Mouse (Mus musculus) CH12F3 (cell line): ENCODE results near the gene Gck.

Experiments
- in situ Hi-C: fragments of 300-500 bp; cut with MboI; formaldehyde crosslinking; loops from 2 replicates; pipeline ENCODE4 v1.14.3; 2020; ENCODE audit warnings: low sequenced_read_pairs

Gck gene

GRCm38 (mm10) chr11:5879905-5880304 is 70.0 kb downstream of the Gck start:
- in situ Hi-C loops: no loop called here

- in situ Hi-C loops: no loop called here
Observed at GRCm38 (mm10) chr11:5878661-5879060, 71.2 kb downstream of the Gck start.

GRCm38 (mm10) chr11:5877921-5878526 is 71.9 kb downstream of the Gck start, which contains the start of gene Pold2:
TSS of gene Pold2 (minus strand) at chr11:5878292.
- in situ Hi-C loops: no loop called here

DNA sequence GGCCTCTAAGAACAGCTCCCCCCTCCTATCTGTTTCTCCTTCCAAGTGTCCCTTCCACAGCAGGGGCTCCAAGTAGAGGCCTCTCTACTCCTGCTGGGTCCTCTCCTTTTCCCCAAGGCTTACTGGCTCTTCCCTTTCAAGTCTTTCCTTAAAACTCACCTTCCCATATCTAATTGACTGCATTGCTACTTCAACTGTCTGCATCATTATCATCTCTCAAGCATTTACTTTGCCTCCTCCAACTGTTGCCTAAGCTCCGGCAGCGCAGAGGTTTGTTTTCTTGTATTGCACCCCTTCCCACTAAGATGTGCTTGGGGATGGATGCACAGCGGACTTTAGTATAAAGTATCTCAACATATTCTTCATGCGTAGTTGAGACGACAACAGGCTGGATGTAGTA is 72.5 kb downstream of the Gck start:
- in situ Hi-C loops: no loop called here

DNA sequence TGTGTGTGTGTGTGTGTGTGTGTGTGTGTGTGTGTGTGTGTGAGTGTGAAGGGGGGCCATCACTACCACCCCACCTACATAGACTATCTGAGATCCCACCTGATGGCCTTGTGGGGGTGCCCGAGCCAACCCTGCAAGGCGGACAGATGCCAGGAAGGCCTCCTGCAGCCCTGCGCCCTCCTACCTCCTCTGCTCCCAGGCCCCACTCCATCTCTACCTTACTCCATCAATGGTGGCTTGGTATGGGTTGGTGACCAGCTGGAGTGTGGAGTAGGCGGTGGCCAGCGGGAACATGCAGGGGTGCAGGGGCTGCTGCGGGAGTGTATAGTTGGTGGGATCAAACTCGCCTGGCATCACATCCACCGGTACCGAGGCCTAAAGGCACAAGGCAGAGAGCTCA is 76.7 kb downstream of the Gck start:
- in situ Hi-C loops: no loop called here

DNA sequence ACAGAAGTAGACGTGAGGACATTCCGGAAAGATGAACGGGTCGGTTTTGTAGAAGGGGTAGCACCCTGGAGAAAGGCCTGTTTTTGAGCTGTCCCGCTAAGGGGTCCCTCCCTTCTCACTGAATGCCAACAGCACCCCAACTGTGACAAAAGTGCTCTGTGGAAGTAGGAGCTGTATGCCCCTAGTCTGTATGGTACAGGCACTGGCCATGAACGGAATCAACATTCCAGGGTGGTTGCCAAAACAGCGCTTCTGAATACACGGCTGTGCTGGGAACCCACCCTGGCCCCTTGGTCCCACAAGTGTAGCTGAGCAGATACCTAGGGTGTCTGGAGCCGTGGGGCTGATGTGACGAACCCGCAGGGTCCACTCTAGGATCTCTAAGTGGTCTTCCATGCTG is 77.2 kb downstream of the Gck start:
- in situ Hi-C loops: no loop called here

- in situ Hi-C loops: no loop called here
Observed at GRCm38 (mm10) chr11:5870069-5870468, 79.8 kb downstream of the Gck start.

DNA sequence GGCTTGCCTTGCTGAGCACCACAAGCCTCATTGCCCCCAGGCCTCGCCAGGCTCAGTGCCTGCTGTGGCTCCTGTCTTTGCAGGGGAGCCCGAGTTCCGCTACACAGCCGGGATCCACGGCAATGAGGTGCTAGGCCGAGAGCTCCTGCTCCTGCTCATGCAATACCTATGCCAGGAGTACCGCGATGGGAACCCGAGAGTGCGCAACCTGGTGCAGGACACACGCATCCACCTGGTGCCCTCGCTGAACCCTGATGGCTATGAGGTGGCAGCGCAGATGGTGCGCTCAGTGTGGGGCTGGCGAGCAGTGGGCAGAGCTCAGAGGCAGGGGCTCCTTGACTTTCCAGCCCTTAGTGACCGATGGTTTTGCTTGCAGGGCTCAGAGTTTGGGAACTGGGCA is 80.5 kb downstream of the Gck start:
- in situ Hi-C loops: no loop called here

DNA sequence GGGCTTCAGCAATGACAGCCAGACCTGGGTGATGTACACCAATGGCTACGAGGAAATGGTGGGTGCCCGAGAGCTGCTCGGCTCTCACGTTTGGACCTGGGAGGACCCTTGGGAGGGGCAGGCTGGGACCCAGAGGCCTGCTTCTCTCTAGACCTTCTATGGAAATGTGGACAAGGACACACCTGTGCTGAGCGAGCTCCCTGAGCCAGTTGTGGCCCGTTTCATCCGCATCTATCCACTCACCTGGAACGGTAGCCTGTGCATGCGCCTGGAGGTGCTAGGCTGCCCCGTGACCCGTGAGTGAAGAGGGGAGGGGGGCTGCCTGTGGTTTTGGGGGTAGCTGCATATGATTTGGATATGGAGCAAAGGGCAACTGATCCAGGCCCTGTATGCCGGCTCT is 81.6 kb downstream of the Gck start:
- in situ Hi-C loops: no loop called here

DNA sequence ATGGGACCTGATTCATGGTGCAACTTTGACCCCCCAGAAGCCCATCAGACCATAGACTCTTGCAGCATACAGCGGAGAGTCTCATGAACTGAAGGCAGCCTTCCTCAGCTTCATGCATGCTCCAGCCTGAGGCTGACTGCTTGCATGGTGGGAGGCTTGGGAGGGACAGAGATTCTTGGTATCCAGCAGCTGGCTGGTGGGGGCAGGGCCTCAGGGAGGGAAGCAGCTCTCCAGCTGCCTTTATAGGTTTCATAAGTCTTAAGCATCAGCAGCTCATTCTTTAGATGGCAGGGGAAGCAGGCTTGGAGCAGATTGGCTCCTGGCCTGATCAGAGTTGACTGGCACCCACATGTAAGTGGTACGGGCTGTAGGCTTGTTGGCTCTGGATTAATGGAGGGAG is 82.7 kb downstream of the Gck start:
- in situ Hi-C loops: no loop called here

GRCm38 (mm10) chr11:5862394-5863105 is 87.3 kb downstream of the Gck start:
- in situ Hi-C loops: no loop called here

- in situ Hi-C loops: no loop called here
Observed at GRCm38 (mm10) chr11:5861678-5862393, 88.0 kb downstream of the Gck start, which contains the start of gene Aebp1. TSS of gene Aebp1 (plus strand) at chr11:5861947.

DNA sequence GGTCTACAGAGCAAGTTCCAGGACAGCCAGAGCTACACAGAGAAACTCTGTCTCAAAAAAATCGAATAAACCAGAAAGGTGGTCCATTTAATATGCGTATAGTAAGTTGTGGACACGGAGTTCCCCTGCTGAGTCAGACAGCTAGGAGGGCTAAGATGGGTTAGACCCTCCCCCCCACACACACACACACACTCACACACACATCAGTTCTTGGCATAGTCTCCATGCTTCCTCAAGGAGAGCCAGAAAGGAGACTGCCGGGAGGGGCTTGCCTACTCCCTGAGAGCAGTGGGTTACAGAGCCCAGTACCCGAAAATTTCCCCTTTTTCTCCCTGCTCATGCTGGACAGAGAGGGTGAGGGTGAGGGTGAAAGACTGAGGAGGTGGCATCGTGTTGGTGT is 89.2 kb downstream of the Gck start:
- in situ Hi-C loops: no loop called here

GRCm38 (mm10) chr11:5859883-5860550 is 89.9 kb downstream of the Gck start:
- in situ Hi-C loops: no loop called here

GRCm38 (mm10) chr11:5858723-5859122 is 91.2 kb downstream of the Gck start:
- in situ Hi-C loops: no loop called here

- in situ Hi-C loops: no loop called here
Observed at GRCm38 (mm10) chr11:5856479-5857130, 93.3 kb downstream of the Gck start.

- in situ Hi-C loops: no loop called here
Observed at GRCm38 (mm10) chr11:5855902-5856301, 94.0 kb downstream of the Gck start.

GRCm38 (mm10) chr11:5855481-5855880 is 94.4 kb downstream of the Gck start:
- in situ Hi-C loops: no loop called here

DNA sequence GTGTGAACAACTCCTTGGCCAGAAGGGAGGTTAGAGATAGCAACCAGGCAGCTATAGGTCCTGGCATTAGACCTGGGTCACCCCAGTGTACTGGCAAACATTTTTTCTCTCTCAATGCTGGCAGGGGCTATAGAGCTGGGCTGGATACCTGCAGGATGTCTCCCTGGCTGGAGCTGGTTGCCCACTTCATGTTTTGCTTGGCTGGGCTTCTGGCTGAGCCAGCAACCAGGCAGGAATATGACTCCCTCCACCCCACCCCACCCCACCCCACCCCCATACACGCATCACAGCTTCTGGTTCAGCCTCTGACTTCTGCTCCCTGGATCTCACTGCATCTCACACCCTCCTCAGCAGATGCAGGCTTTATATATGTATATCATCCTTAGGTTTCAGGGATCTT is 97.6 kb downstream of the Gck start:
- in situ Hi-C loops: no loop called here

DNA sequence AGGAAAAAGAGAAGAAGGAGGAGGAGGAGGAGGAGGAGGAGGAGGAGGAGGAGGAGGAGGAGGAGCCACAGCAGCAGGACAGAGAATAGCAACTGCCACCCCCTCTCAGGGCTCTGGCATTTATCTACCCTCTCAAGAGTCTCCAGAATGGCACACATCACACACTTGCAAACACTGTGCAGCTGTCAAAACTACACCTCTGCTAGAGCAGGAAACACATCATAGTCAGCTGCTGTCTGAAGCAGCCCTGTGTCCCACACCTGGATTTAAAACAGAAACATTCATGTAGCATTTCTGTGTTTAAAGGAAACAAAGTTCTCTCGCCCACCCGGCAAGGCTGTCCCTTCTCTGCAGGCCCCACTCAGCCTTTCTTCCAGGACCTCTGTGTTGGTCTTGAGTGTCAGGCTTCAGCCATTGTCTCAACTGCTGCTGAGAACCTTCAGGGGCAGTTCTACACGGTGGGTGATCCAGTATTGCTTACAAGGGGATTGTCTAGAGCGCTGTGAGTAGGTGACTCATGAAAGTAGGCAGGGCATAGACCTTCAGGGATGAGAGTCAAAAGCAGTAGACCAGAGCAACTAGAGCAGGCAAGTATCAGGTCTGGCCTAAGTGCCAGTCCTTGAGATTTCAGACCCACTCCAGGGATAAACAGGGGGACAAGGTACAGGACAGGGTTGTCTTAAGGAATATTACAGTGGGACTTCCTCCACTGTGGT is 98.7 kb downstream of the Gck start:
- in situ Hi-C loops: no loop called here
